Mouse (Mus musculus) forebrain, embryonic 14.5 days (tissue): ENCODE data around the gene Prkaa1. TPM values are rescaled to one million over a fixed set of nuclear protein-coding genes. Genes with fewer than 3 reads are reported as not detected.

ENCODE experiments used
- ATAC-seq: fragments of 200-750 bp; cut with Nextera tagmentation; 2 replicates; pipeline ENCODE4 v1.8.0; 2017; ENCODE audit warnings: mild to moderate bottlenecking, moderate library complexity
- DNase-seq: peaks from one replicate; pipeline ENCODE4 v3.0.0-alpha.2; 2015; ENCODE audit warnings: low spot score
- H3K27ac ChIP-seq: fragments of 300-500 bp; sonication (generic); 2 replicates; pipeline ENCODE4 v1.5.1; 2014; ENCODE audit warnings: low read depth, mild to moderate bottlenecking, control low read depth, low read length, moderate library complexity
- H3K27me3 ChIP-seq: fragments of 300-500 bp; sonication (generic); replicated peaks from 2 replicates; pipeline ENCODE4 v1.6.1; 2014; ENCODE audit warnings: low read length, control low read depth, mixed read lengths; ENCODE audit not compliant: control insufficient read depth, insufficient read depth
- H3K36me3 ChIP-seq: fragments of 300-500 bp; sonication (generic); 2 replicates; pipeline ENCODE4 v1.6.1; 2014; ENCODE audit warnings: low read length, control low read depth; ENCODE audit not compliant: control insufficient read depth, insufficient read depth
- H3K4me1 ChIP-seq: fragments of 300-500 bp; sonication (generic); 2 replicates; pipeline ENCODE4 v1.6.1; 2014; ENCODE audit warnings: antibody characterized with exemption, low read length, control low read depth; ENCODE audit not compliant: control insufficient read depth, insufficient read depth
- H3K4me2 ChIP-seq: fragments of 300-500 bp; sonication (generic); 2 replicates; pipeline ENCODE4 v1.6.1; 2014; ENCODE audit warnings: mild to moderate bottlenecking, control low read depth, low read length
- H3K4me3 ChIP-seq: fragments of 300-500 bp; sonication (generic); 2 replicates; pipeline ENCODE4 v1.5.1; 2014; ENCODE audit warnings: low read depth, low read length, control low read depth
- H3K9ac ChIP-seq: fragments of 300-500 bp; sonication (generic); 2 replicates; pipeline ENCODE4 v1.6.1; 2014; ENCODE audit warnings: mild to moderate bottlenecking, low read length, control low read depth, moderate library complexity
- H3K9me3 ChIP-seq: fragments of 300-500 bp; sonication (generic); replicated peaks from 2 replicates; pipeline ENCODE4 v1.6.1; 2016; ENCODE audit warnings: low read length, control low read depth, mixed read lengths; ENCODE audit not compliant: control insufficient read depth
- WGBS: fragments of 180-500 bp; shearing (Covaris S2); extraction: QIAGEN DNeasy Blood & Tissue Kit; methylation state at CpG from one replicate; pipeline ENCODE4 v1.1.7; 2014; 5-methylcytosine and 5-hydroxymethylcytosine counted together
- polyA plus RNA-seq: library from polyadenylated mRNA; unstranded; fragments of >200 nt; fragmentation: Nextera tagmentation; extraction: Ambion mirVana; gene quantifications from 2 replicates; pipeline ENCODE4 v1.2.1, GENCODE M21; 2014

Prkaa1 gene
- polyA plus RNA-seq, 1 experiment from 2014 or later = 15.7 TPM

DNA sequence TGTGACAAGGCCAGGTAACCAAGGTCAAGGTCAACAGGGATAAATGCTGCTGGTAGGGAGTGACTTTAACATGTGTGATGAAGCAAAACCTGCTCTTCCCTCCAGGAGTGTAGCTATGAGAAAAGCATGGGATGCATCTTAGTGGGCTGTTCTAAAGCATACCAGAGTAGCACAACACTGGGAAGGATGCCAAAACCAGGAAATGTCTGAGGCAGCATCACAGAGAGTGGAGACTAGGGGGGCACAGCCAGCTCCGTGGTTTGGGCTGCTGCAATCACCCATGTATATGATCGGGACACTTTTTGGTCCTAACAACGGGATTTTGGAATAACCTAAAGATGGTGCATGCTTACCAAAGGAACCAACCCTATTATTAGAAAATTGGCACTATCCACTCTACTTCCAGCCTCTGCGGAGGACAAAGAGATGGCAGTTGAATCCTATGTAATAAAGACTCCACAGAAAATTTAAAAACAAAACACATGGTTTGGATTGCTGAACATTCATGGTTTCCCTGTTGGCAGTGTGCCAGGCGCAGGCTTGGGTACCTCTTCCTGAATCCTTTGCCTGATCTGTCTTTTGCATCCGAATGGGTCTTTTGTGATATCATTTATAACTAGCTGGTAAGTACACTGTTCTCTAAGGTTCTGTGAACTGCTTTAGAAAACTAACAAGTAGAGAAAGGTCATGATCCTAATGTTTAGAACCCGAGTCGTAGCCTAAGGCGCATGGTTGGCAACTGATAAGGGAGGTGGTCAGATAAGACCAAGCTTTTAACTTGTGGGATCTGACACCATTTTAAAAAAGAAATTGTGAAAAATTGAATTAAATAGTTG, 5.4 kb upstream of the Prkaa1 start:
- Histone ChIP-seq H3K9me3 (no peaks in the 10 kb centered on the region), H3K4me1 (peaks cover 5% of the 10 kb centered on the region; the same call in 1 of the 2 replicates), H3K4me2 (peak overlapping the region; percentile 20; the same call in 1 of the 2 replicates), H3K4me3 (no peak overlapping the region), H3K27me3 (no peaks in the 10 kb centered on the region), H3K9ac (no peak overlapping the region), H3K36me3 (no peaks in the 10 kb centered on the region), H3K27ac (no peak overlapping the region)
- peak; percentile 90 for ATAC-seq
- peak; percentile 76 for DNase-seq
- 44% methylated on average over 9 of the region's 9 CpGs for WGBS

DNA sequence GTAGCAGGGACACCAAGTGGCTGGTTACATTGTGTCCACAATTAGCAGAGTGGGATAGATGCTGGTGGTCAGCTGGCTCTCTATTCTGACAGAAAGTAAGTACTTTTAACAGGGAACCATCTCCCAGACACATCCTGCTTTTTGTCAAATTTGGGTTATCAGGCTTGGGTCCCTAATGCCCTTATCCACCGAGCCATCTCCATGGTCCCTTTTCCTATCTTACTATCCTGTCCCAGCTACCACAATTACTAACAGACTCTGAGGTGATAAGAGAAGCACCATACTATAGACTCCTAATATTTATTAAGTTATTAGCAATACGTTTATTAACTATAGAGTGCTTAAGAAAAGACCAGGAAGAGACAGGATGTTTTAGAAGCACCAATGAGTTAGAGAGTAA, 4.3 kb upstream of the Prkaa1 start:
- Histone ChIP-seq H3K9ac (no peak overlapping the region), H3K27me3 (no peaks in the 10 kb centered on the region), H3K36me3 (no peaks in the 10 kb centered on the region), H3K4me2 (no peak overlapping the region), H3K9me3 (no peaks in the 10 kb centered on the region), H3K4me3 (no peak overlapping the region), H3K4me1 (peaks cover 5% of the 10 kb centered on the region; the same call in 1 of the 2 replicates), H3K27ac (no peak overlapping the region)
- ATAC-seq = no peak
- WGBS = 96% methylated on average over 2 of the region's 2 CpGs
- no peak for DNase-seq

DNA sequence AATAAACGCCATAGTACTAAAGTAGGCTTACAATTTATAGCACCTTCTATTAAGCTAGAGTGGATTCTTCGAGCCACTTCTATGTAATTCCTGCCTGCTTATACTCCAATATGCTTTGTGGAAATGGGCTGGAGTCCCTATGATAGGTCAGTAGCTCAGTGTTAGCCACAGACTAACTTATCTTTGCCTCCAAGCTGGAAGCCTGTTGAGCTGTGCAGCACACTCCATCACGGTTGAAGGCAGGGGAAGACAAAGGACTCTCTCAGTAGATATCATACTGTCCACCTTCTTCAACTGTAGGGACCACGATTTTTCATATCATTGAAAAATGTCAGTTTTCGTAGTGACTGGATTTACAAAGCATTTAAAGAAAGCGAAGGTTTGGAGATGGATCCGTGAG, 3.8 kb upstream of the Prkaa1 start:
- H3K27ac ChIP-seq = no peak overlapping the region
- no peak overlapping the region for H3K4me2 ChIP-seq
- ATAC-seq = no peak
- DNase-seq = no peak
- H3K27me3 ChIP-seq = no peaks in the 10 kb centered on the region
- no peaks in the 10 kb centered on the region for H3K9me3 ChIP-seq
- H3K9ac ChIP-seq = no peak overlapping the region
- H3K4me3 ChIP-seq = no peak overlapping the region
- no peaks in the 10 kb centered on the region for H3K36me3 ChIP-seq
- H3K4me1 ChIP-seq = peaks cover 8% of the 10 kb centered on the region; the same call in 1 of the 2 replicates
- 89% methylated on average over 7 of the region's 7 CpGs for WGBS

DNA sequence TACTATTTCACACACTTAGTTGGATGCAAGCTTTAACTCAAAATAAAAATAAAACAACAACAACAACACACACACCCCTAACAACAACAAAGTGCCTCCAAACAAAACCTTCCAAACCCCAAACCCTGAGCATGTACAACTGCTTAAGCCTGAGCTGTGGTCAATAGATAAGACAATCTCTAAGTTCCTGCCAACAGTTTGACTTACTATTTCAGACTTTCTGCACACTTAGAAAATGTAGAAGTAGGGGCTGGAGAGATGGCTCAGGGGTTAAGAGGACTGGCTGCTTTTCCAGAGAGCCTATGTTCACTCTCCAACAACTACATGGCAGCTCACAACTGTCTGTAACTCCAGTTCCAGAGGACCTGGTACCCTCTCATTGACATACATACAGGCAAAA, 3.3 kb upstream of the Prkaa1 start:
- no peak overlapping the region for H3K4me3 ChIP-seq
- H3K4me1 ChIP-seq = peaks cover 13% of the 10 kb centered on the region; the same call in 1 of the 2 replicates
- no peak for DNase-seq
- no peak overlapping the region for H3K4me2 ChIP-seq
- no peaks in the 10 kb centered on the region for H3K27me3 ChIP-seq
- ATAC-seq = no peak
- no peaks in the 10 kb centered on the region for H3K9me3 ChIP-seq
- no peaks in the 10 kb centered on the region for H3K36me3 ChIP-seq
- H3K9ac ChIP-seq = no peak overlapping the region
- no peak overlapping the region for H3K27ac ChIP-seq

DNA sequence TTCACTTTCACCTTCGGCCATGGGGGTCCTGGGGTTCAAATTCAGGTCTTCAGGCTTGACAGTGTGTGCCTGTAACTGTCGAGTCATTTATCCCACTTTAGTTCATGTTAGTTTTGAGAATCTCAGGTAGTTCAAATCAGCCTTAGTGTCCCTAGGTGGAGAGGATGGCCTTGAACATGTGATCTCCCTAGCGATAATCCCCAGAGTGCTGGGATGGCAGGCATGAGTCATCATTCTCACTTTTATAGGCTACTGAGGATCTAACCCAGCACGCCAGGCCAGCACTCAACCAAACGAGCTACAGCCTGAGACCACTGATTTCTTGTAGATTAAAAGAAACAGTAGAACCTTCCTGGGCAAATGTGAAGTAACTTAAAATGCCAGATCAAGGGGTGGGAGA, 1.6 kb upstream of the Prkaa1 start:
- Histone ChIP-seq H3K4me2 (no peak overlapping the region), H3K36me3 (no peaks in the 10 kb centered on the region), H3K4me3 (no peak overlapping the region), H3K4me1 (peaks cover 14% of the 10 kb centered on the region; the same call in 1 of the 2 replicates), H3K9ac (no peak overlapping the region), H3K9me3 (no peaks in the 10 kb centered on the region), H3K27me3 (no peaks in the 10 kb centered on the region), H3K27ac (no peak overlapping the region)
- no peak for DNase-seq
- 66% methylated on average over 5 of the region's 5 CpGs for WGBS
- ATAC-seq = no peak

DNA sequence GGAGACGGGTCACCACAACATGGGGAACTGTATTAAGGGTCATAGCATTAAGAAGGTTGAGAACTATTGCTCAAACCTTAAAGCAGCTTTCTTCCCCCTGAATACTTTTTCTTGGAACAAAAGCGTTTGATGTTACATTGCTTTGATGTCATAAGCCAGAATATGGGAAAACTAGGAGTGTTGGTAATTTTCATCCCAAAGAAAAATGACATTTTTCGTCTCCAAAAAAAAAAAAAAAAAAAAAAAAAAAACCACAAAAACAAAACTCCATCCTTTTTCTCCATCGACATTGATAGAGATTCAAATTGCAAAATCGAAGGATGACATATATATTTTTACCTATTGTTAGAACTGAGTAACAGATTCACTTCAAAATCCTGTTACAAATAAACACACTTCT, 947 bp upstream of the Prkaa1 start:
- H3K4me3 ChIP-seq = peak overlapping the region; percentile 78; the same call in 1 of the 2 replicates
- peaks cover 14% of the 10 kb centered on the region; the same call in 1 of the 2 replicates for H3K4me1 ChIP-seq
- DNase-seq (no peak), ATAC-seq (no peak)
- no peaks in the 10 kb centered on the region for H3K36me3 ChIP-seq
- H3K9me3 ChIP-seq = no peaks in the 10 kb centered on the region
- no peak overlapping the region for H3K27ac ChIP-seq
- H3K27me3 ChIP-seq = no peaks in the 10 kb centered on the region
- peak overlapping the region; percentile 60 for H3K4me2 ChIP-seq
- no peak overlapping the region for H3K9ac ChIP-seq
- 75% methylated on average over 5 of the region's 5 CpGs for WGBS

DNA sequence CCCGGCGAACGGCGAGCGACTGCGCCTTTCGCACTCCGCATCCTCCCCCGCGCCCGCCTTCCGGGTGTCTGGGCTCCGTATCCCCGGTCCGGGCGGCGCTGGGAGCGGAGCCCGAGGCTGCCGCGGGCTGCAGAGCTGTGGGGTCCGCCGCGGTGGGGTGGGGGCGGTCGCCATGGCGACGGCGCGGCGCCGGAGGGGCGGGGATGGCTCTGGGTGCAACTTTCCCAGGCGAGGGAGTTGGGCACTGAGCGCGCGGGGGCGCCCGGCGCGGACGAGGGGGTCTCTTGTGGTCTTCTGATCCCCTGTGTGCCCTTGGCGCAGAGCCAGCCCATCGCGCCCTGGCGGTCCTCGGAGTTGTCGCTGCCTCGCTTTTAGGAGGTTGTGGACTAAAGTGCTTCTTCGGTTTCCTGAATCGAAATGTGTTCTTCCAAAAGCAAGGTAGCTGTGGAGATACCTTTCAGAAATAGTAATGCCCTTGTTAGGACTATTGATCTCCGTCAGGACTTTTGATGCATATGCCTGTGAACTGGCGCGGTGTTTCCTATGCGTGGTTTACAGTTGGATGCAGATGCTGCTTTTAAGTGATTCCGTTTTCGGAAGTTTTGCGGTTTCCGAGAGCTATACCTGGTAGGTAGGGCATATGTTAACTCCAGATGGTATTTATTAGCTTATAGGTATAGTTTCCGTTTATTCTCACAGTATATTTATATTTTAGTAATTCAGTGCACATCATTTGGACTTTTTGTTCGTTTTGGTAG, 539 bp downstream of the Prkaa1 start:
- no peaks in the 10 kb centered on the region for H3K9me3 ChIP-seq
- DNase-seq (peak; percentile 81), ATAC-seq (peak; percentile 93)
- H3K9ac ChIP-seq = peak overlapping the region; percentile 83
- peak overlapping the region; percentile 92 for H3K27ac ChIP-seq
- WGBS = 1% methylated on average over 46 of the region's 61 CpGs
- H3K4me1 ChIP-seq = peaks cover 15% of the 10 kb centered on the region; the same call in 1 of the 2 replicates
- no peaks in the 10 kb centered on the region for H3K27me3 ChIP-seq
- peak overlapping the region; percentile 78 for H3K4me3 ChIP-seq
- H3K4me2 ChIP-seq = peak overlapping the region; percentile 60
- H3K36me3 ChIP-seq = no peaks in the 10 kb centered on the region

DNA sequence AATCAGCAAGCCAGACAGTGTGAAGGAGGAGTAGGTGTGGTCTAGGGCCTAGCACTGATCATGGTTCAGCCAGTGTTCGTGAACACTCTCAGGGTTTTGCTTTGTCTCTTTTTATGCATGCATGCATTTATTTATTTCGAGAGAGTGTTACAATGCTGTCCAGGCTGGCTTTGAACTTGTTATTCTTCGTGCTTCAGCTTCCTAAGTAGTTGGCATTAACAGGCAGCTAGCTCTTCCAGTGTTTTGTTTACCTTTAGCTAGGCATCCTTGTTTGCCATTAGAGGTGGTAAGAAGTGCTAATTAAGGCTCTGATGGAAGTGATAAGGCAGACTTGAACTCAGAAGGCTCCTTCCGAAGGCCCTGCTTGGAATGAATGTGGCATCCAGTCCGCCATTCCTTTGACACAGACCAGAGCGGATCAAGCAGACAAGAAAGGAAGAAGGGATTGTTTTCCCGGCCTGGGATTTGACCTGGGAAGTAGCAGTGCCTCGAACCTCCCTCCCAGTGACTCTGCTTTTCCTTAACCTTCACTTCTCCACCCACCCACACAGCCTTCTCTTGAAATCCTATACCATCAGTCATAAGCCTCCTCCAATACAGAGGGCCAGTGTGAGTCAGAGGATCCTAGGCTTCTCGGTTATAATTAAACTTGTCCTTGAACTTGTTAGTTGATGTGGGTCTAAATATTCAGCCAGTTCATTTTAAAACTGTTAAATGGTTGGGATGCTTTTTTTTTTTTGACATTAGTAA, 1.7 kb downstream of the Prkaa1 start:
- no peak overlapping the region for H3K27ac ChIP-seq
- 0 out of 2 replicates have a peak overlapping the region, but pooled peaks have one; percentile 83 for H3K9ac ChIP-seq
- DNase-seq (no peak), ATAC-seq (no peak)
- no peaks in the 10 kb centered on the region for H3K9me3 ChIP-seq
- H3K27me3 ChIP-seq = no peaks in the 10 kb centered on the region
- no peaks in the 10 kb centered on the region for H3K36me3 ChIP-seq
- peaks cover 17% of the 10 kb centered on the region; the same call in 1 of the 2 replicates for H3K4me1 ChIP-seq
- peak overlapping the region; percentile 78 for H3K4me3 ChIP-seq
- 48% methylated on average over 9 of the region's 9 CpGs for WGBS
- H3K4me2 ChIP-seq = peak overlapping the region; percentile 60
